Mouse (Mus musculus) lung, adult 2 months (tissue): Measurements from ENCODE around the gene Taf3. TPM values are rescaled to one million over a fixed set of nuclear protein-coding genes. Genes with fewer than 3 reads are reported as not detected.
A peak's percentile ranks its signal among the peaks of the same experiment; 100 is the strongest.

Source experiments
- DNase-seq: peaks from one replicate; pipeline ENCODE4 v3.0.0; 2022
- H3K4me1 ChIP-seq: fragments of 200-500 bp; 2 replicates; pipeline ENCODE4 v1.6.1; 2011; ENCODE audit warnings: low read length; ENCODE audit not compliant: control insufficient read depth, insufficient read depth
- H3K4me3 ChIP-seq: fragments of 200-500 bp; replicated peaks from 2 replicates; pipeline ENCODE3; 2011; ENCODE audit warnings: low read depth, mild to moderate bottlenecking, control low read depth, low read length; ENCODE audit errors: extremely low read depth
- CTCF ChIP-seq: fragments of 200-500 bp; IDR thresholded peaks from 2 replicates; pipeline ENCODE4 v1.5.1; 2011; ENCODE audit warnings: mild to moderate bottlenecking, low read length, control low read depth; ENCODE audit not compliant: insufficient read depth
- POLR2A ChIP-seq: fragments of 200-500 bp; IDR thresholded peaks from 2 replicates; pipeline ENCODE4 v1.6.1; 2011; ENCODE audit warnings: low read depth, mild to moderate bottlenecking, control low read depth, low read length, borderline replicate concordance; ENCODE audit errors: extremely low read depth
- WGBS: fragments of 180-500 bp; shearing (Covaris S2); methylation state at CpG from one replicate; pipeline ENCODE4 v1.1.7; 2018; 5-methylcytosine and 5-hydroxymethylcytosine counted together
- polyA plus RNA-seq: library from polyadenylated mRNA; depleted of rRNA; stranded (reverse); fragments of >200 nt; gene quantifications from 2 replicates; pipeline ENCODE4 v1.2.3, GENCODE M21; 2012

Gene Taf3
- polyA plus RNA-seq, 1 experiment: 5.8 TPM

DNA sequence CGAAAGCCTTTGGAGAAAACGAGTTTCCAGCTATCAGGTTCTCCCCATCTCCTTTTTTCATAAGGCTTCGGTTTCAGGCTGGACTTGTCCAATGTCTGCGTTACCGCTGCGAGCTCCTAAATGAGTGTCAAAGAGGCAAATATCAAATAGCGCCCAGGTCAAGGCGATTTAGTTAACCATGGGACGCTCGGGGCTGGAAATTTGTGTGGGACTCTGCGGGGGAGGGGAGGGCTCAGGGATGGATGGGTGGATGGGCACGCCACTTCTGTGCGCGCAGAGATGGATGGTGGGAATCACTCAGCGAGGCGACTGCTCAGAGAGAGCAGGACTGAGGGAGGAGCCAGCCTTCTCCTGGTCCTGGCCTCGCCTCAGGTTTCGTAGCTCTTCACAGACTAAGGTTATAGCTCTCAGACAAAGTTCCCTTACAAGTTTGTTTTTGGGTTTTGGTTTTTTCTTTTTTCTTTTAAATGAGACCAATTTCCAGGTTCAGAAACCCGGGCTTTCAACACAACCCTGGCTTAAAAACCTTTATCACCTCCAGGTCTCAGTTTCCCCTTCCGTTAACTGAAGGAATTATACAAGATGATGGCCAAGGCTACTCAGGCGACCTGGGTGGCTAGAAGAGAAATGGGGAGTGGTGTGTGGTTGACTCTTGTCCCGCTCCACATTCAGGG is 152.2 kb downstream of the Taf3 start:
- 6% methylated on average over 22 of the region's 22 CpGs for WGBS
- no peak overlapping the region for H3K4me3 ChIP-seq

GRCm38 (mm10) chr2:9894836-9895593 is 153.4 kb downstream of the Taf3 start:
- 8% methylated on average over 19 of the region's 19 CpGs for WGBS
- H3K4me1 ChIP-seq: no peaks in the 10 kb centered on the region

More for the DNA sequence above, 152.2 kb downstream of the Taf3 start:
- H3K4me1 ChIP-seq: no peaks in the 10 kb centered on the region
- no peak for TF ChIP-seq POLR2A
- no peak for TF ChIP-seq CTCF
- DNase-seq: no peak

GRCm38 (mm10) chr2:9893272-9893953 is 155.0 kb downstream of the Taf3 start:
- H3K4me1 ChIP-seq: peaks cover 3% of the 10 kb centered on the region; the same call in 1 of the 2 replicates
- no peak overlapping the region for H3K4me3 ChIP-seq
- 4% methylated on average over 6 of the region's 6 CpGs for WGBS
- DNase-seq: no peak
- TF ChIP-seq CTCF (no peak), POLR2A (no peak)

More at GRCm38 (mm10) chr2:9894836-9895593, 153.4 kb downstream of the Taf3 start:
- no peak for TF ChIP-seq CTCF
- TF ChIP-seq POLR2A: no peak
- DNase-seq: no peak
- H3K4me3 ChIP-seq: no peak overlapping the region

GRCm38 (mm10) chr2:9892541-9892940 is 155.9 kb downstream of the Taf3 start:
- Histone ChIP-seq H3K4me3 (no peak overlapping the region), H3K4me1 (peaks cover 3% of the 10 kb centered on the region; the same call in 1 of the 2 replicates)
- TF ChIP-seq POLR2A (no peak), CTCF (no peak)
- WGBS: 9% methylated on average over 7 of the region's 7 CpGs
- no peak for DNase-seq

- DNase-seq: no peak
- Histone ChIP-seq H3K4me3 (no peak overlapping the region), H3K4me1 (peaks cover 3% of the 10 kb centered on the region; the same call in 1 of the 2 replicates)
- WGBS: 9% methylated on average over 5 of the region's 5 CpGs
- TF ChIP-seq CTCF: no peak
- no peak for TF ChIP-seq POLR2A
These were observed 157.5 kb downstream of the Taf3 start for GRCm38 (mm10) chr2:9890906-9891305.

DNA sequence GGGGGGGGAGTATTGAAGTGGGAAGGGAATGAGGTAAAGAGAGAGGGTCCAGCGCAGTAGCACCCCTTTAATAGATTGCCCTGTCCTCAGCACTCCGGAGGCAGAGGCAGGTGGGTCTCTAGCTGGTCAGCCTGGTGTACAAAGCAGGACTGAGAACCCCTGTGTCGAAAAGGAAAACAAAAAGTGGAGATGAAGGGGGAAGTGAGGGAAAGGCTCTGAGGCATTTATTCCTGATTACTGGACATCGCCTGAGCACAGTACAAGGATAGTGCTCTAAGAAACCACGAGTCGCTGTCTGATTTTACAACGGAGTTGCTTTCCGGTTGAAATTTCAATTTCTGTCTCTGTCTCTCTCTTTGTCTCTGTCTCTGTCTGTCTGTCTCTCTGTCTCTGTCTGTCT is 158.1 kb downstream of the Taf3 start:
- H3K4me3 ChIP-seq: no peak overlapping the region
- DNase-seq: no peak
- WGBS: 12% methylated on average over 8 of the region's 8 CpGs
- peaks cover 3% of the 10 kb centered on the region; the same call in 1 of the 2 replicates for H3K4me1 ChIP-seq
- TF ChIP-seq CTCF: no peak
- no peak for TF ChIP-seq POLR2A

- TF ChIP-seq CTCF (no peak), POLR2A (no peak)
- DNase-seq: no peak
- 2% methylated on average over 23 of the region's 23 CpGs for WGBS
- Histone ChIP-seq H3K4me1 (peaks cover 3% of the 10 kb centered on the region; the same call in 1 of the 2 replicates), H3K4me3 (no peak within 1 kb of the TSS)
These were observed 158.7 kb downstream of the Taf3 start, which contains the start of gene Gata3 for GRCm38 (mm10) chr2:9889651-9890183. Gata3 (minus strand) TSS chr2:9890034.

- WGBS: 1% methylated on average over 30 of the region's 30 CpGs
- no peak for DNase-seq
- no peak within 1 kb of the TSS for H3K4me3 ChIP-seq
- H3K4me1 ChIP-seq: peaks cover 3% of the 10 kb centered on the region; the same call in 1 of the 2 replicates
- TF ChIP-seq POLR2A (no peak), CTCF (peak; percentile 38)
These were observed 159.3 kb downstream of the Taf3 start, which contains the start of gene 9230102O04Rik for GRCm38 (mm10) chr2:9888913-9889650. 9230102O04Rik (minus strand) TSS chr2:9889540.

- 8% methylated on average over 7 of the region's 7 CpGs for WGBS
- Histone ChIP-seq H3K4me3 (no peak overlapping the region), H3K4me1 (peaks cover 3% of the 10 kb centered on the region; the same call in 1 of the 2 replicates)
- no peak for DNase-seq
- TF ChIP-seq POLR2A: no peak
- TF ChIP-seq CTCF: no peak
These were observed 160.8 kb downstream of the Taf3 start for GRCm38 (mm10) chr2:9887636-9888035.
